Mouse (Mus musculus): Measurements from ENCODE around the gene Pdzph1.

GRCm38 (mm10) chr17:58891488-58892210, 99.5 kb downstream of the Pdzph1 start:
- TF ChIP-seq POLR2A (IDR thresholded peaks at IDR 0.05; ENCODE audit: insufficient read length, low read depth) (no peak), REST (IDR thresholded peaks at IDR 0.05; ENCODE audit: insufficient read depth, insufficient read length) (no peak)

Data from myocyte (in vitro differentiated cells).